Mouse (Mus musculus): ENCODE measurements at regions not wholly inside any gene's neighbourhood (a gene's known extent, or its start where the extent isn't known, plus 50 kb on each side); places are given as distances from the start of the nearest gene placed in this dataset.
A peak's percentile ranks its signal among the peaks of the same experiment; 100 is the strongest.

DNA sequence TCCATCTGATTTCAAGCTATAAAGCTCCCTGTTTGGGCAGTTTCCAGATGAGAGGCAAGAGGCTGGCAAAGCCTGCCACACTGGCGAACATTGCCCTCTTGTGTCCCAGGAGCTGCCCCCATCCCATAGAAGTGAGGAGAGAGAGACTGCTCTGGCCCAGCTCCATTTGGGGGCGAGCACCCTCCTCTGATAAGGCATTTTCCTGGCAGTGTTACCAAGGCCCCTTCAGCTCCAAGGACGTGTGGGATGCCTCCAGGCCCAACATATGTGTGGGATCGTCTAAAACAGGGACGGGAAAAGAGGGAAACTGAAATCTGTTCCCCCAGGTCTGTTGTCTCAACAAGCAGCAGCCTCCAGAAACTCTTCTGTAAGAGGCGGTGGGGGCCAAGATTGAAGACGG is 88.0 kb upstream of the Csf3r start:
- DNase-seq (ENCODE audit: low spot score in 2 of 2), result no peak

DNA sequence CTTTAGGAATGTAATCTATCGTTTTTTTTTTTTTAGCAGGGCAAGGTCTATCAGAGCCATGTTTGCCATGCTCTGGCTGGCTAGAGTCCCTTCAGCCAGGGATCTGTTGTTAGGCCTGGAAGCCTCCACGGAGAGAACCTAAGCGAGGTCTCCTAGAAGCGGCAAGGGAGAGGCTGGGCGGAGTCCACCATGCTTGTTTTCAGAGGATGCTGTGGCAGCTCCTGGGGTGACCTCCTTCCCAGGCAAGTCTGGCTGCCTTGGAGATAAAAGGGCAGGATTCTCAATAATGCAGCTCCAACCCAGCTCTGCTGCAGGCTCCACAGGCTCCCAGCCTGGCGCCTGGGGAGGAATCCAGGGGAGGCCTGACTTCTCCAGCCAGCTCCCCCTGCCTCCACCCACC is 86.2 kb upstream of the Csf3r start:
- DNase-seq (ENCODE audit: low spot score in 2 of 2), result no peak

DNA sequence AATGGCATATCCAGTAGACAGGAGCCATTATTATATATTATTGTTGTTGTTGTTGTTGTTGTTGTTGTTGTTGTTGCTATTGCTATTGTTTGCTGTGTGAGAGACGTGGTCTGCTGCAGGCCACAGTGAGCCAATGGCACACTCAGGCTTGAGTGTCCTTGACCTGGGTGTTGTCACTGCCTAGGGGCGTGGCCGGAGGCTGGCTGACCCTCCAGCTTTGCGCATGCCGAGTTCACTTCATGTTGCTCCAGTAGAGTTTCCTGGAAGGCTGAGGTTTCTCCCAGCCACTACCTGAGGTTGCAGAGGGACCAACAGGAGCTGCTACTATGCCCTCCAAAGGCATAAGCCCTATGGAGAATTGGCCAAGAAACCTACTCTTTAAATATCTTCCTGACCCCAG is 83.1 kb upstream of the Csf3r start:
- DNase-seq (ENCODE audit: low spot score in 2 of 2), result no peak

DNA sequence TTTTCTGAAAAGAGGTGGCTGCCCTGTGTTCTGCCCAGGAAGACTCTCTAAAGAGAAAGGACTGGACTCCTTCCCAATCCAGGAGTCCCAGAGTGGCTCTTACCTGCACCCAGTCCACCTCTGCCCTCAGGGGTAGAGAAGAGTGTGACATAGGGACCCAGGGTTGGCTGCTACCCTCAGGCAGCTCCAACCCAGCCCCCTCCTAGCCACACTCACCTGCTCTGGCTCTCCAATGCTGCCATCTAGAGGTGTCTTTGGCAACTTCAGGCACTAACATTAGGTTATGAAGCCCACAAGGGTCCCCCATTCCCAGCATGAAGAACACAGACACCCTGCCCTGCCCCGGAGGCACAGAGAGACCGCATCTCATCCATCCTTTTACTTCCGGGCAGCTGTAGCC is 82.4 kb upstream of the Csf3r start:
- DNase-seq (ENCODE audit: low spot score in 2 of 2), result no peak

DNA sequence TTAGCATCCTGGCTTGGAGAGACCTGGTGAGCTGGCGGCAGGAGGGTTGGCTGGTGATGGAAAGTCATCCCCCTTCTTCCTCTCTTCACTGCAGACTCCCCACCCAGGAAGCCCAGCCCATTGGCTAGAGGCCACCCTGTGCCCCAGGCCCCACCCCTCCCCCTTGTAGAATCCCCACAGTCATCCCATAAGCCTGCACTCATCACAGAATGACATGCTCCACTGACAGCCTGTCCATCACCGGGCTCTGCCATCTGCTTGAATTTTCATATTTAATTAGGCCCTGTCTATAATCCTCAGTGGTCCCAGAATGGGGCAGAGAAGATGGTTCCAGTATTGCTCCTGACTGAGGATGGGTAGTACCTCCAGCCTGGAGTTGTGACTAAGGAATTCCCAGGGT is 79.3 kb upstream of the Csf3r start:
- DNase-seq (ENCODE audit: low spot score in 2 of 2), result no peak

DNA sequence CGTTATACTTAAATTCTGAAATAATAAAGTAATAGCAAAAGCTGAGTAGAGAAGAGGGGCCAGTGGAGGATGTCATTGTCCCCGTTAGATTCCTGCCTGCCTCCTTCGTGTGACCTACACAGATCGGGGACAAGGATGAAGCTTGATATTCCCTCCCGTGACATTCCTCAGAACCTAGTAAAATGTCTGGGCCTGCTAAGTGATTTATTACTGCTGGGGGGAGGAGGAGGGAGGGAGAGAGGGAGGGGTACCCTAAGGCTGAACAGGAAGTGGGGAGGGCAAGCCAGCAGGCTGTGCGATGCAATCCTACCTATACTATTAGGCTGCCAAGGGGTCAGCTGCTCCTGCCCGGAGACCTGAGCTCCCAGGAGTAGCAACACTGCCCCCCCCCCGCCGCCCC is 64.9 kb upstream of the Csf3r start:
- DNase-seq (ENCODE audit: low spot score in 2 of 2), result no peak

DNA sequence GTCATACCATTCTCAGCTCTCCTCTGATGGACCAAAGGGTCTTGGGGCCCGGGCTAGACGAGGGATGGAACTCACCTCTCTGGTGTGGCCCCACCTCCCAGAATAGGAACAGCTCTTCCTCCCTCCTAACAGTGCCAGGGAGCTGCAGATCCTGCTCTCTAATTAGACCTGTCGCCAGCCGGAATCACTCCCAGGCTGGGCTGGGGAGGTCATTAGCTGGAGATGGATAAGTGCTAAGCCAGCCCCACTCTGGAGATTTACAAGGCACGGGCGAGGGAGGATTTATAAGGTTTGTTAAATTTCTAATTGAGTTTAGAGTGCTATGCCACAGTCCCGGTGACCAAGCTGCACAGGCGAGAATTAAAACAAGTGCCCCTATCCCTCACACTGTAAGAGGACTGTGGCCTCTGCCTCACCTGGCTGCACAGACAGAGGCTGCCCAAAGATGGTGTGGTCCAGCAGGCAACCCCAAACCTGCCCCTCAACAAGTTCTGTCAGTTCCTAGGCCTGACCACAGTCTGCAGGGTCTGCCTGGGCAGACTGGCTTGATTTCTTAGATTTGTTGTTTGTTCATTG is 63.6 kb upstream of the Csf3r start:
- DNase-seq (ENCODE audit: low spot score in 2 of 2), result no peak

DNA sequence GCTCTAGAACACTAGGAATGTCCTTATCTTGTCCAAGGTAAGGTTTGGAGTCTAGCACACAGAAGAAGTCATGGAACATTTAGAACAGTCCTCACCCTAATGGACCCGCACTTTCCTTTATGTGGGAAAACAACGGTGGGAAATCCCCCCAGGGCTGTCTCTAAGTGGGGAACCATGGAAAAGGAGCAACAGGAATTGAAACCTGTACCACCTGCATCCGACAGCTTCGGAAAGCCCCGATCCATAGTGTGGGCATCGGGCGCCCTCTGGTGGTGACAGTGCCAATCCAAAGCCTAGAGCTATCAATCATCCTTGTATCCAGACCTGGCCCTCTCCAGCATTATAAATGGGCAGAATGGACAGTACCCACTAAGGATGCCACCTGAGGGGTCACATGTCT is 61.7 kb upstream of the Csf3r start:
- peak; percentile 11 to 71 for DNase-seq (ENCODE audit: low spot score in 2 of 2)

Data from thymus, postnatal 10 days (tissue).